Mouse (Mus musculus) ES-E14 (cell line): Measurements from ENCODE around the gene Drd4.

Experiments
- CHD2 ChIP-seq: IDR thresholded peaks from 2 replicates; pipeline ENCODE4 v1.6.1; 2014; ENCODE audit warnings: mild to moderate bottlenecking, low read depth, low read length, inconsistent platforms
- HCFC1 ChIP-seq: IDR thresholded peaks from 2 replicates; pipeline ENCODE4 v1.6.1; 2012; ENCODE audit warnings: low read length, inconsistent platforms, borderline replicate concordance; ENCODE audit not compliant: insufficient read depth
- MAFK ChIP-seq: IDR thresholded peaks from 2 replicates; pipeline ENCODE4 v1.6.1; 2014; ENCODE audit warnings: mild to moderate bottlenecking, low read depth, low read length, inconsistent platforms; ENCODE audit not compliant: insufficient read depth
- ZC3H11A ChIP-seq: IDR thresholded peaks from 2 replicates; pipeline ENCODE4 v1.6.1; 2012; ENCODE audit warnings: low read depth, mild to moderate bottlenecking, inconsistent platforms, low read length, borderline replicate concordance
- ZNF384 ChIP-seq: IDR thresholded peaks from 2 replicates; pipeline ENCODE4 v1.6.1; 2012; ENCODE audit warnings: low read depth, low read length, inconsistent platforms

DNA sequence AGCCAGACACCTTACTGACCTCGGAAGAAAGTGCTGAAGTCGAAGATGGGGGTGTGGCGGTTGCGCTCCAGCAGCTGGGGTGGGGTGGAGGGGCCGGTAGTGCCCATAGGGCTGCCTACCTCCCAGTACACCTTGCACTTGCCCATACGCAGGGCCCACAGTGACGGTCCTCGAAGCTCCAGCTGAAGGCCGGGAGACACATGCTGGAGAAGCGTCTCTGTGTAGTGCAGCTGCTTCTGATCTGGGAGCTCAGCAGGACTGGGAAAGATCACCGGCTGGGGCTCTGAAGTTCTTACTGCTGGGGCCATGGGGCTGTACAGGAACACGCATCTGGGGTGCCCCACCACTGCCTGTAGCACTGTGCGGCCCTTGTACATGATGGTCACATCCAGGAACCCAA is 28.2 kb upstream of the Drd4 start:
- TF ChIP-seq MAFK = no peak
- no peak for TF ChIP-seq ZNF384
- no peak for TF ChIP-seq CHD2
- TF ChIP-seq HCFC1 = no peak
- no peak for TF ChIP-seq ZC3H11A
